Mouse (Mus musculus) heart, embryonic 15.5 days (tissue): ENCODE measurements around the gene Utp4. TPM values are rescaled to one million over a fixed set of nuclear protein-coding genes. Genes with fewer than 3 reads are reported as not detected.

Experiments
- ATAC-seq: fragments of 200-750 bp; cut with Nextera tagmentation; replicated peaks from 2 replicates; pipeline ENCODE4 v1.8.0; 2017; ENCODE audit warnings: low read depth, moderate TSS enrichment; ENCODE audit not compliant: insufficient number of reproducible peaks, insufficient read depth, low FRiP score
- H3K27ac ChIP-seq: fragments of 300-500 bp; sonication (generic); 2 replicates; pipeline ENCODE4 v1.5.1; 2015; ENCODE audit warnings: mild to moderate bottlenecking, inconsistent platforms
- H3K27me3 ChIP-seq: fragments of 300-500 bp; sonication (generic); 2 replicates; pipeline ENCODE4 v1.6.1; 2015; ENCODE audit warnings: inconsistent platforms
- H3K36me3 ChIP-seq: fragments of 300-500 bp; sonication (generic); 2 replicates; pipeline ENCODE4 v1.6.1; 2015; ENCODE audit warnings: mild to moderate bottlenecking, inconsistent platforms
- H3K4me1 ChIP-seq: fragments of 300-500 bp; sonication (generic); replicated peaks from 2 replicates; pipeline ENCODE4 v1.6.1; 2015; ENCODE audit warnings: inconsistent platforms
- H3K4me2 ChIP-seq: fragments of 300-500 bp; sonication (generic); 2 replicates; pipeline ENCODE4 v1.6.1; 2015; ENCODE audit warnings: inconsistent platforms, mild to moderate bottlenecking, moderate library complexity
- H3K4me3 ChIP-seq: fragments of 300-500 bp; sonication (generic); 2 replicates; pipeline ENCODE4 v1.5.1; 2015; ENCODE audit warnings: mild to moderate bottlenecking, inconsistent platforms
- H3K9ac ChIP-seq: fragments of 300-500 bp; sonication (generic); 2 replicates; pipeline ENCODE4 v1.6.1; 2015; ENCODE audit warnings: mild to moderate bottlenecking, inconsistent platforms
- H3K9me3 ChIP-seq: fragments of 300-500 bp; sonication (generic); replicated peaks from 2 replicates; pipeline ENCODE4 v1.6.1; 2016; ENCODE audit warnings: inconsistent platforms
- WGBS: fragments of 180-500 bp; shearing (Covaris S2); methylation state at CpG from one replicate; pipeline ENCODE4 v1.1.7; 2015; ENCODE audit warnings: mixed read lengths; 5-methylcytosine and 5-hydroxymethylcytosine counted together
- polyA plus RNA-seq: library from polyadenylated mRNA; unstranded; fragments of >200 nt; fragmentation: Nextera tagmentation; extraction: Ambion mirVana; gene quantifications from 2 replicates; pipeline ENCODE4 v1.2.1, GENCODE M21; 2015

The Utp4 gene
- polyA plus RNA-seq, 1 experiment from 2014 or later = 36.4 TPM

DNA sequence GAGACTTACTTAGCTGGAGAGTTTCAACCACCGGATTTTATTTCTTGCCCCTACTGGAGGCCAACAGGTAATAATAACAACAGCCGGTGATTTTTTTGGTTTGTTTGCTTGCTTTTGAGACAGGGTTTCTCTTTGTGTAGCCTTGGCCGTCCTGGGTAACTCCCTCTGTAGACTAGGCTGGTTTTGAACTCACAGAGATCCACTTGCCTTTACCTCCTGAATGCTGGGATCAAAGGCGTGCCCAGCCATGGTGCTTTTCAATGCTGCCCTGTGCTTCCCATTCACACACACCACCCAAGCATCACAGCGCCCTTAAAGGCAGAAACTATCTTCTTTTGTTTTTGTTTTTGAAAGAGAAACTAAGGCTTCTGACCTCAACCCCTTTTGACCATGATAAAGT lies 36.5 kb downstream of the Utp4 start:
- Histone ChIP-seq H3K27me3 (no peaks in the 10 kb centered on the region), H3K4me1 (peaks cover 7% of the 10 kb centered on the region), H3K36me3 (no peaks in the 10 kb centered on the region), H3K27ac (peak overlapping the region; percentile 74), H3K9me3 (no peaks in the 10 kb centered on the region), H3K4me2 (no peak overlapping the region), H3K9ac (no peak overlapping the region), H3K4me3 (no peak overlapping the region)
- ATAC-seq = no peak
- 74% methylated on average over 5 of the region's 5 CpGs for WGBS

DNA sequence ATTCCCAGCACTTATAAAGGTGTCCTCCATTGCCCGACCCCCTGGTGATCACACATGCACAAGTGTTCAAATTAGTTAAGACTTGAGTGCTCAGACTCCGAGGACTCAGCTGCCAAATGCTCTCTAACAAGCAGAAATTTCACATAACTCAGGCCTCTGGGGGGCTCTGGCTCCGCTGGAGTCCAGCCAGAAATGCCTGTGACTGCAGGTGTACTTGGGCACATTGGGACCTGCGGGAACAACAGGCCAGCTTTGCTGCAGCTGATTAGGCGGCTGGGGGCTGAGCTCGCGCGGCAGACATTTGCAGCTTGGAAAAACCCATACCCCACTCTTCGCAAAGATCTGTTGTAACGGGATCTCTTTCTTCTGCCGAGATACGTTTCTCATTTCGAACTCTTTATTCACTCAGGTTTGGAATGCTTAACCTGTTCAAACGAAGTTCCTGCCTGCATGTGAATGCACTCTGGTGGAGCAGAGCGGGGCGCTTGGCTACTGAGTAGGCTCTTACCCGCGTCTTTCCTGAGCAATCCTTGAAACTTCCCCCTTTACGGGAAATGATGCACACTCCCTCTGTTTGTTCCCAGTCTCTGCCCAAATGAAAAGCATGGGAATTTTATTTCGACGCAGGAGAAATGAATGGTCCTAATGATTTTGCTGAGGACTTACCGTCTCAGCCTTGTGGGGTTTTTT lies 39.1 kb downstream of the Utp4 start:
- Histone ChIP-seq H3K9ac (peak overlapping the region; percentile 38; the same call in 1 of the 2 replicates), H3K36me3 (no peaks in the 10 kb centered on the region), H3K4me3 (peak overlapping the region; percentile 28), H3K4me2 (peak overlapping the region; percentile 61), H3K9me3 (no peaks in the 10 kb centered on the region), H3K27me3 (no peaks in the 10 kb centered on the region), H3K27ac (peak overlapping the region; percentile 26), H3K4me1 (peaks cover 18% of the 10 kb centered on the region)
- 12% methylated on average over 22 of the region's 22 CpGs for WGBS
- no peak for ATAC-seq

DNA sequence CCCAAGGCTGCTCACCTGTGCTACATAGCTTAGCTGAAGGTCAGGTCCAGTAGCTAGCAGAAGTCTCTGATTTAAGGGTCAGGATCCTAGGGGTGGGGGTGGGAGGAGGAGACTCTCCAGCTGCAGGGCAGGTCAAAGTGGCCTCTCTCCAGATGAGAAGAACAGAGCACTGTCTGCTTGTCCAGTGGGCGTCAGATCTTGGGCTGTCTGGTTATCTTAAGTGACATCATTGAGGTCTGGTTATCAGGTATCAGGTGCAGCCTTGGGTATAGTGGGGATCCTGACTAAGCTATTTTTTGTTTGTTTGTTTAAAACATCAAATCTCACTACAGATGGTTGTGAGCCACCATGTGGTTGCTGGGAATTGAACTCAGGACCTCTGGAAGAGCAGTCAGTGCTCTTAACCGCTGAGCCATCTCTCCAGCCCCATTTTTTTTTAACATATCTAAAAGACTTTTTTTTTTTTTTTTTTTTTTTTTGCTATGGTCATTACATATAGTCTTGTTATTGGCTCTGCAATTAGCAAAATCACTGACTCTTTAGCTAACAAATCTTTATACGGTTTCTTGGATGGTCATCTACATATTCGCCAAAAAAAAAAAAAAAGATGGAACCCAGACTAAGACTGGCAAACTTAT lies 40.2 kb downstream of the Utp4 start:
- H3K9me3 ChIP-seq = no peaks in the 10 kb centered on the region
- H3K27ac ChIP-seq = no peak overlapping the region
- no peaks in the 10 kb centered on the region for H3K27me3 ChIP-seq
- ATAC-seq = no peak
- H3K36me3 ChIP-seq = no peaks in the 10 kb centered on the region
- no peak overlapping the region for H3K4me2 ChIP-seq
- peaks cover 26% of the 10 kb centered on the region for H3K4me1 ChIP-seq
- WGBS = 89% methylated on average over 4 of the region's 4 CpGs
- H3K4me3 ChIP-seq = no peak overlapping the region
- no peak overlapping the region for H3K9ac ChIP-seq

DNA sequence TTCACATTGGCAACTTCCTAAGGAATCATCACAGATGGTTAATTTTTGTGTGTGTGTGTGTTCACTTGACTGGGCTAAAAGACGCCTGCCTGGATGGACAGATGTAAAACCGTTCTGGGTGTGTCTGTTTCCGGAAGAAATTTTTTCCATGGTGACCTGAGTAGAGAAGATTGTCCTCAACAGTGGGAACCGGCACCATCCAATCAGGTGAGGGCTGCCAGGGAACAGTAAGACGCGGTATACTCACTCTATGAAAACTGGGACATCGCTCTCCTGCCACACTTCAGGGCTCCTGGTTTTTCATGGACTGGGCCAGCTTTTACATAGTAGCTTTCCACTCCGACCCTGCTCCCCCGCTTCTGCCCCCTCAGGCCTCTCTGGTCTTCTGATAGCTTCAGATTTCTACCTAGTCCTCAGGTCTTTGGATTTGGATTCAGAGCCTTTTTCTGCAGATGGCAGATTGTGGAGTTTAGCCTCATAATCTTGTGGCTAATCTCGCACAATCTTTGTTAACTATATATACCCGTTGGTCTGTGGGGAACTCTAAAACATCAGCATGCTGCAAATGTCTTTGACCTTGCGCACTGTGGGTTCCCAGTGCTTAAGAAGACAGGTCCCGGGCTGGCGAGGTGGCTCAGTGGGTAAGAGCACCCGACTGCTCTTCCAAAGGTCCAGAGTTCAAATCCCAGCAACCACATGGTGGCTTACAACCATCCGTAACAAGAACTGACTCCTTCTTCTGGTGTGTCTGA lies 41.0 kb downstream of the Utp4 start:
- no peaks in the 10 kb centered on the region for H3K9me3 ChIP-seq
- H3K9ac ChIP-seq = no peak overlapping the region
- peaks cover 26% of the 10 kb centered on the region for H3K4me1 ChIP-seq
- no peak overlapping the region for H3K4me3 ChIP-seq
- no peaks in the 10 kb centered on the region for H3K36me3 ChIP-seq
- WGBS = 79% methylated on average over 16 of the region's 16 CpGs
- no peak for ATAC-seq
- H3K4me2 ChIP-seq = no peak overlapping the region
- H3K27ac ChIP-seq = no peak overlapping the region
- H3K27me3 ChIP-seq = no peaks in the 10 kb centered on the region

DNA sequence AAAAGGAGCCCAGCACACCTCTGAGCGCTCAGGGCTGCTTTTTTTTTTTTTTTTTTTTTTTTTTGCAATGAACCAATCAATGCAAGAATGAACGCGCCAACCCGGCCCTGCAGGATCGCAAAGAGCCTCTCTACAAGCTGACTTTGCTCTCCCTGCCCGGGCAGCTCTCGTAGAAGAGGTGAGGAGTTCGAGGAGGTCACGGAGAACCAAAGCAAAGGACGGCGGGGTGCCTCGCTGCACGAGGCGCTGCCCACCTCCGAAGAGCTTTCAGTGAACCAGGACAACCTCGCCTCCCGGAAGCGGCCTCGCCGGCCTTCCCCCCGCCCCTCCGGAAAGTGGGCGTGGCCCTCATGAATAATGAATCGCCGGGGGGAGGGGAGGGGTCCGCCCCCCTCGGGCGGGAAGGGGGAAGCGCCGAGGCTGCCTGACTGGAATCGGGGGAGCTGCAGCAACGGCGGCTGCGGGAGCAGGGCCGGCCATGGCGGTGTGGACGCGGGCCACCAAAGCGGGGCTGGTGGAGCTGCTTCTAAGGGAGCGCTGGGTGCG lies 42.0 kb downstream of the Utp4 start, which contains the start of gene Sntb2:
Sntb2 (plus strand) TSS at position 427 of the 546 bp plus-strand sequence.
- Histone ChIP-seq H3K27me3 (no peaks in the 10 kb centered on the region), H3K9me3 (no peaks in the 10 kb centered on the region), H3K27ac (peak within 1 kb of the TSS; percentile 92), H3K36me3 (no peaks in the 10 kb centered on the region), H3K4me3 (peak within 1 kb of the TSS; percentile 93), H3K4me1 (peaks cover 24% of the 10 kb centered on the region), H3K9ac (peak within 1 kb of the TSS; percentile 80), H3K4me2 (peak within 1 kb of the TSS; percentile 84)
- WGBS = 0% methylated on average over 39 of the region's 41 CpGs
- peak; percentile 78 for ATAC-seq

DNA sequence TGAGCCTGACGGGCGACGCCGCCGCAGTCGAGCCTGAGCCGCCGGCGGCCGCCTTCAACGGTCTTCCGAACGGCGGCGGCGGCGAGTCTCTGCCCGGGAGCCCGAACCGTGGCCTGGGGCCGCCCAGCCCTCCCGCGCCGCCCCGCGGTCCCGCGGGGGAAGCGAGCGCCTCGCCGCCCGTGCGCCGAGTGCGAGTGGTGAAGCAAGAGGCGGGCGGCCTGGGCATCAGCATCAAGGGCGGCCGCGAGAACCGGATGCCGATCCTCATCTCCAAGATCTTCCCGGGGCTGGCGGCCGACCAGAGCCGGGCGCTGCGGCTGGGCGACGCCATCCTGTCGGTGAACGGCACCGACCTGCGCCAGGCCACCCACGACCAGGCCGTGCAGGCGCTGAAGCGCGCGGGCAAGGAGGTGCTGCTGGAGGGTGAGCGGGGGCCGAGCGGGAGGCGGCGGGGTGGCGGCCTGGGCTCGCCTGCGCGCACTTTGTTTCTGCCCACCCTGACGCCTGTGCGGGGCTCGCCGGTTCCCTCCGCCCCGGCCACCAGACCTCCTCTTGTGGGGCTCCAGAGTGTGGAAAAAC lies 42.6 kb downstream of the Utp4 start:
- Histone ChIP-seq H3K4me2 (peak overlapping the region; percentile 84), H3K27me3 (no peaks in the 10 kb centered on the region), H3K4me3 (peak overlapping the region; percentile 93), H3K9ac (peak overlapping the region; percentile 80), H3K9me3 (no peaks in the 10 kb centered on the region), H3K36me3 (no peaks in the 10 kb centered on the region), H3K27ac (peak overlapping the region; percentile 92), H3K4me1 (peaks cover 24% of the 10 kb centered on the region)
- peak; percentile 71 for ATAC-seq
- WGBS = under 1% methylated on average over 76 of the region's 76 CpGs

DNA sequence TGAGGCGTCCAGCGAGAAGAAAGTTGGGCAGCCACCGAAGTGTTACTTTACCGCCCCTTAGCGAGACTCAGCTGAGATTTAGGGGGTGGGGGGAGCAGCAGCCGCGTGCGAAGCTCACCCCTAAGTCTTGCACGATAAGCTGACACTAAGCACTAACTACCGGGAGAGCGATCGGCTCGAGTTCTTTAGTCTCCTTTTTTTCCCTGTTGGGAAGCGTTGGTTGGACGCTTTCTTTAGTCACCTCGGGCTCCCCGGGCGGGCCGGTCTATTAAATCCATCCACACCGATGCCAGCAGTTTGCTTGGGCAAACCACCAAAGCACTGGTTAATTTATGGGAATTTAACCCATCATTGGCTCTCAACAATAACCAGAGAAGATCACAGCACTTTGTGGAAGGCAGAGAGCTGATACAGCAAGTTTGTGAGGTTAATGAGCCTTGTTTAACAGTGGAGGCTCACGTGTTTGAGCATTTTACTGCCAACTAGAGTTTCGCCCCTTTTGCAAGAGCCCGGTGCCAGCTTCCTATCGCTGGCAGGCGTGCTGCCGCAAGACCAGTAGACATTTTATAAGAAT lies 43.1 kb downstream of the Utp4 start:
- no peaks in the 10 kb centered on the region for H3K36me3 ChIP-seq
- H3K27ac ChIP-seq = peak overlapping the region; percentile 92
- peak overlapping the region; percentile 93 for H3K4me3 ChIP-seq
- no peak for ATAC-seq
- H3K27me3 ChIP-seq = no peaks in the 10 kb centered on the region
- 1% methylated on average over 26 of the region's 26 CpGs for WGBS
- H3K9ac ChIP-seq = peak overlapping the region; percentile 80
- no peaks in the 10 kb centered on the region for H3K9me3 ChIP-seq
- H3K4me2 ChIP-seq = peak overlapping the region; percentile 84
- H3K4me1 ChIP-seq = peaks cover 24% of the 10 kb centered on the region

DNA sequence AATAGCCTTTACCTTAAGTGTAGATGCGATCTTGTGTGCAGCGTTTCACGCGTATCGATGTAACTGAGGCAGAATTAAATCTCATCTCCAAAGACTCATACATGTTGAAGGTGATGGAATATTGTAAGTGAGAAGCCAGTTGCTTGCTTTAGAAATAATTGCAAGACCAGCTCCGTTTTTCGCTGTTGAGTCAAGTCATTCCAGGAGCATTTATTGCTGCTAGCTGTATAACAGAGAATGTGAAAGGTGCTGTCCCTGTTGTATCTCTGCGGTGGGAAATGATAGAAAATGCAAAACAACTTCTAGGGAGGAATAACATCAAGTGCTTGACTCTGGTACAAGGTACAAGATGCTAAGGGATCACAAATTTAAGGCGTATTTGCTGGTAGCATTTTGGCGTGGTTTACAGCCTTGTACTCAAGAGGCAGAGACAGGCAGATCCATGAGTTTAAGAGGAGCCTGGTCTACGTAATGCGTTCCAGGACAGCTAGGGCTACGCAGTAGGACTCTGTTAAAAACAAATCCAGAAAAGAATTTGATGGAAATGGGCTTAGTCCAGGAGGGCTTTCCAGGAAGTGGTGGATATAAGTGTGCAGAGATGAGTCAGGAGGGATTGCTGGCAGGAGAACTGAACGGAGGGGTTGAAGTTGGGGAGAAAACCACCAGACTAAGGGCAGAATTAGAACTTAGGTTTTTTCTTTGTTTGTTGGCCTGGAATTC lies 43.8 kb downstream of the Utp4 start:
- Histone ChIP-seq H3K27ac (peak overlapping the region; percentile 92; the same call in 1 of the 2 replicates), H3K36me3 (no peaks in the 10 kb centered on the region), H3K4me2 (peak overlapping the region; percentile 84), H3K9ac (peak overlapping the region; percentile 80), H3K9me3 (no peaks in the 10 kb centered on the region), H3K27me3 (no peaks in the 10 kb centered on the region), H3K4me1 (peaks cover 23% of the 10 kb centered on the region), H3K4me3 (peak overlapping the region; percentile 93)
- 34% methylated on average over 14 of the region's 14 CpGs for WGBS
- no peak for ATAC-seq

DNA sequence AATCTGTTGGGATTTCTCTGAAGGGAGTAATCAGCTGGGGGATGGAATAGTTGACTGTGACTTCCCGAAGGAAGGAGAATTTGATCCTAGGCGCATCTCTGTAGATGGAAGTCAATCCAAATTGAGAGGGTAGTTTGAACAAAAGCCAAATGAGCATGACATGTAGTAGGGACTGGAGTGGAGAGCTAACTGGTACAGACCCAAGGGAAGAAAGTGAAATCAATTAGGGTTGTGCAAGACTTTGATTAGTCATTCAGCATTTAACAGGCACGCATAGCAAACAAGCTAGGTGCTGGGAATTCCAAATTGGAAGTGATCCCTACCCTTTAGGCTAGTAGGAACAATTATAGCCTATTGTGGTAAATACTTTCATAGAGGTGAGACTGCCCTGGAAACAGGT lies 48.4 kb downstream of the Utp4 start:
- no peaks in the 10 kb centered on the region for H3K9me3 ChIP-seq
- no peak overlapping the region for H3K9ac ChIP-seq
- H3K27ac ChIP-seq = no peak overlapping the region
- no peak overlapping the region for H3K4me3 ChIP-seq
- 91% methylated on average over 3 of the region's 3 CpGs for WGBS
- H3K4me1 ChIP-seq = peaks cover 24% of the 10 kb centered on the region
- H3K4me2 ChIP-seq = no peak overlapping the region
- H3K27me3 ChIP-seq = no peaks in the 10 kb centered on the region
- no peak for ATAC-seq
- no peaks in the 10 kb centered on the region for H3K36me3 ChIP-seq

DNA sequence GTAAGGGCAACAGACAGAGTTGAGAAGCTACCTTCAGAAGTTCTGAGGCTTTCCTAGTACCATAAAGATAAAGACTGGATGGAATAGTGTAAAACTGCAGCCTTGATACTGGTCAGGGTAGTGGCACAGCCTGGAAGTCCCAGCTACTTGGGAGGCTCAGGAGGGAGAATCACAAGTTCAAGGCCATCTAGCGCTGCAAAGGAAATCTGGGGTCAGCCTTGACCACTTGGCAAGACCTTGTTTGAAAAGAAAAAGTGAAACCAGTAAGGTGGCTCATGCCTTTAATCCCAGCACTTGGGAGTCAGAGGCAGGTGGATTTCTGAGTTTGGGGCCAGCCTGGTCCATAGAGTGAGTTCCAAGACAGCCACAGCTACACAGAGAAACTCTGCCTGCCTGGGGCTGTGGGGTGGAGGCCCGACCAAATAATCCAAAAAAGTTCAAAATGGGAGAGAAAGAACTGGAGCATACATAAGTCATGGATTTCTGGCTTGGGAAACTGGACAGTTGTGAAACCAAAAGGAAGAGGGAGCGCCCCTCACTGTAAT lies 50.5 kb downstream of the Utp4 start:
- ATAC-seq = no peak
- peaks cover 9% of the 10 kb centered on the region for H3K4me1 ChIP-seq
- WGBS = 81% methylated on average over 3 of the region's 3 CpGs
- H3K4me3 ChIP-seq = no peak overlapping the region
- H3K9me3 ChIP-seq = no peaks in the 10 kb centered on the region
- H3K27me3 ChIP-seq = no peaks in the 10 kb centered on the region
- peak overlapping the region; percentile 43 for H3K27ac ChIP-seq
- no peak overlapping the region for H3K4me2 ChIP-seq
- no peaks in the 10 kb centered on the region for H3K36me3 ChIP-seq
- H3K9ac ChIP-seq = no peak overlapping the region
